Mouse (Mus musculus): ENCODE data around the gene Gsg1. TPM values are rescaled to one million over a fixed set of nuclear protein-coding genes. Genes with fewer than 3 reads are reported as not detected.
A peak's percentile ranks its signal among the peaks of the same experiment; 100 is the strongest.

Gene Gsg1
- total RNA-seq, 2 experiments from 2014 or later, result not detected

GRCm38 (mm10) chr6:135260435-135260834 lies 6.3 kb upstream of the Gsg1 start:
- no peak for DNase-seq

GRCm38 (mm10) chr6:135252728-135253077 lies 1.4 kb downstream of the Gsg1 start:
- peak; percentile 87 for DNase-seq

DNA sequence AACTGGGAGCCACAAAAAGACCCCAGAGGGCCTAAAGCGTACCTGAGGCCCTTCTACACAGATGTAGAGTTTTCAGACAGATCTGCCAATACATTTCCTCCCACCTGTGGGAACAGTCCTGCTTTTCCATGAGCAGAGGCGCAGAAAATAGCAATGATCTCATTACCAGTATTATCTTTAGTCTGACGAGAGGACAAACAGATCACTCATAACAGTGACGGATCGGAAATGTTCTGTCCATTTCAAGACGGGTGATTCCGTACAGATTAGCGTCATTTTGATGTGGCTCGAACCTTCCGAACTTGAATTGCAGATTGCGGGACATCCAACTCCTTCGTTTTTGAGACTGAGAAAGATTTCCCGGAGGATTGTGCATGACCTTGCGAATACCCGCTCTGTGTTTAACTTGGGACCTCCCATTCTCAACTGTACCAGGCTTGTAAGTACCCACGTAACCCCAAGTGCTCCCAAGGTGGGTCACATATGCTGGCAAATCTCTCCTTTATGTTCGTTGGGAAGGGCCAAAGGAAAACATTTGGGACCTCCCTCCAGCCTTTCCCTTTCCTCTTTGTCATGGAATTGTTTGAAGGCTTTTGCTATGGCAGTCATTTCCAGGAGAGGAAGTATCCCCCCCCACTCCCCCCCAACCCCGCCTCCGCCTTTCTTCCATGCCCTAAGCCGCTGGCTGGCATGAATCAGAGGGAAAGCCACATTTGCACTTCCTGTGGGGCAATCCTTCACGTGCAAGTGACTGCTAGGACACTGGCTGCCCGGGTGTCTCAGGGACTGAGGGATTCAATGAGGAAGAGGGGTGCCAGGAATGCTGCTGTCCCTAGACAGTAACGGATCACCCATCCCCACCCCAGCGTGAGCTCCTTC lies 2.1 kb downstream of the Gsg1 start:
- peak; percentile 45 for DNase-seq

GRCm38 (mm10) chr6:135250926-135251699 lies 3.0 kb downstream of the Gsg1 start:
- DNase-seq, result peak; percentile 30

- DNase-seq, result peak; percentile 81
Observed at GRCm38 (mm10) chr6:135249846-135250531, 4.2 kb downstream of the Gsg1 start.

DNA sequence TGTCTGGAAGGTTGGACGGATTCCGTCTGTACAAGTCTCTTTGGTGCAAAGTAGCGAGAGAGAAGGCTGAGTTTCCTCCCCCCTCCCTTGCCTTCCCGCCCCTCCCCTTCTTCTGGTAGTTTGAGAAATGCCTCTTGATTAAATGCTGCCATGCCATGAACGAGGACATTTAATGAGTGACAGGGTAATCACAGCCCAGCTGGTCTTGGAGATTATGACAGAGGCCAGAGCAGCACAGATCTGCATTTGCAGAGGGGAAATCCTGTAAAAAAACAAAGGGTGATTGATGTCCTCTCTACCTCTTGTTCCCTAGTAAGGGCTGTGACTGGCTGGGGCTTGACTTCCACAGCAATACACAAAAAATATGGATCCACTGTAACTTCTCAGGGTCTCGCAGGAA lies 6.3 kb downstream of the Gsg1 start:
- no peak for DNase-seq

GRCm38 (mm10) chr6:135245586-135245985 lies 8.6 kb downstream of the Gsg1 start:
- no peak for DNase-seq

DNA sequence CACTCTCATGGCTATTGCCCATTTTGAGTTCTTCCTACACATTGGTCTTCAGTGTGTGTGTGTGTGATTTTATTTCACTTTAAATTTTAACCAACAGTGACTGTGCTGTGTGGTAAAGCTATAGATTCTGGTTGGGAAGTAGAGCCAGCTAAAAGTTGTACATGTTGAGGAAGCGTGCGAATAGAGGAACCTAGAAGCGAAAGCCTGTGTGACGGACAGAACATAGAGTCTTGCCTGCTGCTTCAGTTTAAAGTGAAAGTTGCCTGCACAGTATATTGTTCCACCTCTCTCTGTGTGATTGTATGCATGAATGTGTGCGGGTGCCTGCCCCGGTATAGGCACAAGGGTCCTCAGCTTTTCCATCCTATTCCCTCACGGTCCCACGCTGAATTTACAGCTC lies 13.8 kb downstream of the Gsg1 start:
- DNase-seq, result no peak

GRCm38 (mm10) chr6:135238211-135238610 lies 15.9 kb downstream of the Gsg1 start:
- DNase-seq, result no peak

- DNase-seq, result no peak
Observed at GRCm38 (mm10) chr6:135237326-135237725, 16.8 kb downstream of the Gsg1 start.

DNA sequence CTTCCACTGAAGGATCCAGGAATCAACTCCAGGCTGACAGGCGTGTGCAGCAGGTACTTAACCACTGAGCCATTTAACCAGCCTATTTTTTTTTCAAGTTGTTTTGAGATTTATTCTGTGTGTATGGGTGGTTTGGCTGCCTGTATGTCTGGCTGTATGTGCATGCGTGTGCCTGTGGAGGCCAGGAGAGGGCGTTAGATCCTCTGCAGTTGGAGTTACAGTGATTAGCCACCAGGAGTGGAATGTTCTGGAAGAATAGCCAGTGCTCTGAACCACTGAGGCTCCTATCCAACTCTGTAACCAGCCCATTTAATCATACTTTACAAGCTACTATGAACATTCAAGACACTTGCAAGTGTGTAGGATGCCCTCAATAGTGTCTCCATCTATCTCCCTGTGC lies 17.6 kb downstream of the Gsg1 start:
- no peak for DNase-seq

- DNase-seq, result no peak
Observed at GRCm38 (mm10) chr6:135235742-135236141, 18.4 kb downstream of the Gsg1 start.

- DNase-seq, result no peak
Observed at GRCm38 (mm10) chr6:135232443-135233182, 21.5 kb downstream of the Gsg1 start.

DNA sequence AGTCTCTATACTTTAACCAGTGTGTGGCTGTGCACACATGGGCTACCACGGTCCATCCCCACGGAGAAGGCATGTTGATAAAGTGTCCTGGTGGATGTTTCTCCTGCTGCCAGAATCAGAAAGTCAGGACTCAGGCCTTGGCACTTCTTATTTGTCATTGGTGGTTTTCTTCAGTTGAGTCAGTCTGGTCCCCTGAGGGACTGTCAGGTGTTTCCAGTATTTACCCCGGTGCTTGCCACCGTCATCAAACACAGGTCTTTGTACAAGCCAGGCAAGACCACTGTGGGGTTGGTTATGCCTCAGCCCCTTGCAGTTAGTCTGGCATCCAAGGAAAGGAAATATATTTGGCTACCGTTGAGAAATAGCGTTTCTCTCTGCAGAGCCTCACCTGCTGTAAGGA lies 23.6 kb downstream of the Gsg1 start:
- DNase-seq, result no peak

GRCm38 (mm10) chr6:135228465-135228941 lies 25.6 kb downstream of the Gsg1 start:
- no peak for DNase-seq

GRCm38 (mm10) chr6:135223786-135224416 lies 30.2 kb downstream of the Gsg1 start:
- DNase-seq, result no peak

DNA sequence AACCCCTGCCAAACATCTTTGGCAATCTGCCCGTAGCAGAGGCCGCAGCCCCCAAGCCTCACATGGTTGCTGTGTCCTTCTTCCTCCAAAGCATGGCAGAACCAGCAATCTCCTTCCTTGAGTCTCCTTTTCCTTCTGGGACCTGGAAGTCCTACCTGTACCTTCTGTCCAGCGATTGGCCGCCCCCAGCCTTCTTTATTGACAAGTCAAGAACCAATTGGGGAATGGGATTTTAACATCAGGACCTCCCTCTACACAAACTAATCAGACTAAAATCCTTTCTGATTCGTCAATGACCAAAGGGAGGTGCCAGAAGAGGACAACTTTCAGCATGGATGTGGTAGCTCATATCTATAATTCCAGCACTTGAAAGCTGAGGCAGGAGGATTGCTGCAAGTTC lies 34.2 kb downstream of the Gsg1 start:
- DNase-seq, result no peak

DNA sequence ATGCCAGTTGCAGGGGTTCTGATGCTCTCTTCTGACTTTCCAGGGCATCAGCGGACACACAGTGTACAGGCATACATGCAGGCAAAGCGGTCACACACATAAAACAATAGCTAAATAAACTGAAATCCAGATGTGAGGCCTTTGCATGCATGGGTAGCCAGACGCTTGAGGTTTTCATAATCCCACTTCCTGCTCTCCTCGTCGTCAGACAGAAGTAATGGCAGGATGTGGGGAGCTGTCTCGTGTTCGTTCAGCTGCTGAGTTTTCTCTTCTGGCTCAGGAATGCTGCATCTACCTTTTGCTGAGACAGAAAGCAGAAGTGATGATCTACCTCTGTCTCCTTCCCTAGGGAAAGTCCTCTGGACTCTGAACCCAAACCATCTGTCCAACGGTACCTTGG lies 35.8 kb downstream of the Gsg1 start:
- no peak for DNase-seq

GRCm38 (mm10) chr6:135212666-135213065 lies 41.5 kb downstream of the Gsg1 start:
- DNase-seq, result no peak

DNA sequence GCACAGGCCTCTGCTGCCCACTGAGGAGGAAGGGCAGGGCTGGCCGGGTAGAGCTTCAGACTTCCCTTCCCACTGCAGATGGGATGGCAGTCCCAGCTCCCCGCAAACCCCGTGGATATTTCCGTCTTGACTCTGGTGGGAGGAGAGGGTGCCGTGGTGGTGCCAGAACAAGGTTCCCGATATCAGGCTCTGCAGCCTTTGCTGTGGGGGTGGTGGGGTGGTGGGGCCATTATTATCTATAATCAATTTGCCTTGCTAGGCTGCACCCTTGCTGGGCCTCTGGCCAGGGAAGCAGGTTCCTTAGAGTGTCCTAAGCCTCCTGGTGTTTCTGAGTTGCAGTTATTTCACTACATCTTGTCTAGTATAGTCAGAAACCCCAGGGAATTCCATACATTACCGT lies 43.0 kb downstream of the Gsg1 start:
- no peak for DNase-seq

GRCm38 (mm10) chr6:135206909-135207308 lies 47.2 kb downstream of the Gsg1 start:
- DNase-seq, result no peak

DNA sequence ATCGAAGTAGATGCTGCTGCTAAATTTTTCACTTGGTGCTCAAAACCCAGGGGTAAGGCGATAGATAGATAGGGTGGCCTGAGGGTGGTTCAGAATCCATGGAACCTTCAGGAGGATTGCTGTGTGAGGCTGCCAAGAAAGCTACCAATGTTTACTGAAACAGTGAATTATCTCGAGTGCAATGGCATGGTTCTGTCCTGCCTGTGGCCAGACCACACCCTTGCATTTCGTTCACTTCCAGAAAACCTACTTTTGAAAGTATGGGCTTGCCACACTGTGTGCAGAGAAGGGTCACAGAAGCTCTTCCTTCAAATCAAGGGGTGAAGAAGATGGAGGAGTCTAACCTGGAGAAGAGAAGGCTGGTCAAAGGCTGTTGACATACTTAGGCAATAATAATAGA lies 48.3 kb downstream of the Gsg1 start:
- DNase-seq, result no peak

Measured in adrenal gland, postnatal 10 days (tissue).